Comparison of ENCODE assay signal across 25 mouse cellular contexts in genomic region chr11:63975260-63975899, GRCm38 (mm10). TPM values are rescaled to one million over a fixed set of nuclear protein-coding genes. Genes with fewer than 3 reads are reported as not detected.
DNase-seq lines count a peak whose midpoint lies in the region; ATAC-seq lines count a peak whose summit lies in the region.
"Had no signal": no experiment of that assay in that cellular context is flagged by ENCODE, and none has a peak within 500 bp of the region (broad histone marks: within the 10 kb centered on the region; RNA-seq: fewer than 3 reads in every experiment).

No protein-coding gene starts in this region.

- H3K9me3 ChIP-seq in megakaryocyte, embryonic 14.5 days = no peaks in the 10 kb centered on the region
- no peaks in the 10 kb centered on the region for H3K9me3 ChIP-seq in forebrain, embryonic 11.5 days (ENCODE audit: control insufficient read depth, low read length)
- no peaks in the 10 kb centered on the region for H3K9me3 ChIP-seq in kidney, embryonic 15.5 days (replicated peaks)
- H3K9me3 ChIP-seq: embryonic facial prominence, embryonic 10.5 days; forebrain, embryonic 12.5 days; limb, embryonic 10.5 days; midbrain, embryonic 10.5 days; neural tube, embryonic 12.5 days had no signal

- peaks cover 61% of the 10 kb centered on the region for H3K4me1 ChIP-seq in megakaryocyte, embryonic 14.5 days
- no peaks in the 10 kb centered on the region for H3K4me1 ChIP-seq in forebrain, embryonic 11.5 days (replicated peaks; ENCODE audit: control insufficient read depth, insufficient read depth, low read length)
- 0 out of 2 replicates have a peak, but pooled peaks cover 9% of the 10 kb centered on the region for H3K4me1 ChIP-seq in kidney, embryonic 15.5 days
- H3K4me1 ChIP-seq: neural tube, embryonic 12.5 days had no signal

- no peaks in the 10 kb centered on the region for H3K27me3 ChIP-seq in megakaryocyte, embryonic 14.5 days (replicated peaks)
- no peaks in the 10 kb centered on the region for H3K27me3 ChIP-seq in forebrain, embryonic 11.5 days (ENCODE audit: control insufficient read depth, insufficient read depth, low read length)
- no peaks in the 10 kb centered on the region for H3K27me3 ChIP-seq in kidney, embryonic 15.5 days
- H3K27me3 ChIP-seq: CH12.LX; forebrain, embryonic 12.5 days; neural tube, embryonic 12.5 days had no signal

- peak; percentile 67 for ATAC-seq in granulocyte monocyte progenitor cell, adult 5-6 weeks (replicated peaks; ENCODE audit: poor library complexity, severe bottlenecking)
- ATAC-seq in forebrain, embryonic 11.5 days (replicated peaks; ENCODE audit: low FRiP score) = no peak
- no peak for ATAC-seq in kidney, embryonic 15.5 days (replicated peaks; ENCODE audit: low FRiP score)
- ATAC-seq: hindbrain, postnatal 0 days had no signal

- DNase-seq in thymus, postnatal 0 days (ENCODE audit: low spot score) = peak; percentile 11
- DNase-seq in thymus, adult 18-20 months = no peak
- no peak for DNase-seq in forebrain, embryonic 11.5 days (ENCODE audit: low spot score)
- no peak for DNase-seq in right cerebral cortex, postnatal 36 days (ENCODE audit: low spot score in 2 of 2)
- DNase-seq: cerebellum, adult 2 months; cerebellum, postnatal 36 days; heart, adult 18-20 months; heart, postnatal 36 days; kidney, adult 18-20 months; kidney, postnatal 14 days; lung, postnatal 10 days; thymus, postnatal 14 days had no signal

- no peak overlapping the region for H3K4me2 ChIP-seq in forebrain, embryonic 11.5 days (ENCODE audit: low read depth, low read length, severe bottlenecking)
- H3K4me2 ChIP-seq in kidney, embryonic 15.5 days = no peak overlapping the region
- H3K4me2 ChIP-seq: forebrain, embryonic 12.5 days; neural tube, embryonic 12.5 days had no signal

- peak overlapping the region; percentile 5 for H3K4me3 ChIP-seq in megakaryocyte, embryonic 14.5 days (replicated peaks)
- no peak overlapping the region for H3K4me3 ChIP-seq in forebrain, embryonic 11.5 days (ENCODE audit: low read depth, low read length)
- H3K4me3 ChIP-seq in kidney, embryonic 15.5 days (replicated peaks) = no peak overlapping the region
- H3K4me3 ChIP-seq: embryonic facial prominence, embryonic 10.5 days; forebrain, embryonic 12.5 days; limb, embryonic 10.5 days; midbrain, embryonic 10.5 days; neural tube, embryonic 12.5 days had no signal

- H3K9ac ChIP-seq in forebrain, embryonic 11.5 days (ENCODE audit: low read length) = no peak overlapping the region
- no peak overlapping the region for H3K9ac ChIP-seq in kidney, embryonic 15.5 days
- H3K9ac ChIP-seq: forebrain, embryonic 12.5 days; liver, embryonic 14.5 days; neural tube, embryonic 12.5 days had no signal

- no peak overlapping the region for H3K27ac ChIP-seq in forebrain, embryonic 11.5 days (ENCODE audit: low read depth, low read length)
- H3K27ac ChIP-seq in kidney, embryonic 15.5 days = no peak overlapping the region
- H3K27ac ChIP-seq: embryonic facial prominence, embryonic 10.5 days; forebrain, embryonic 12.5 days; hindbrain, postnatal 0 days; limb, embryonic 10.5 days; liver, embryonic 14.5 days; neural tube, embryonic 12.5 days; stomach, postnatal 0 days had no signal

- peaks cover 43% of the 10 kb centered on the region for H3K36me3 ChIP-seq in megakaryocyte, embryonic 14.5 days (replicated peaks; ENCODE audit: low read length)
- no peaks in the 10 kb centered on the region; the same call in 1 of the 2 replicates for H3K36me3 ChIP-seq in forebrain, embryonic 11.5 days (ENCODE audit: control insufficient read depth, insufficient read depth, low read length)
- 0 out of 2 replicates have a peak, but pooled peaks cover 3% of the 10 kb centered on the region for H3K36me3 ChIP-seq in kidney, embryonic 15.5 days
- H3K36me3 ChIP-seq: neural tube, embryonic 12.5 days had no signal

- WGBS in forebrain, embryonic 11.5 days = 84% methylated on average over 13 of the region's 13 CpGs
- WGBS in kidney, embryonic 15.5 days = 72% methylated on average over 13 of the region's 13 CpGs

RNA-seq across cellular contexts. Expression of gene Hs3st3b1, which starts 53.3 kb away (rescaled TPM):
- 2.0 and 2.2 TPM in 2 replicates for polyA plus RNA-seq in thymus, postnatal 0 days (2015; fragmentation: Nextera tagmentation; extraction: Ambion mirVana)
- 0.52 TPM in 1 of 2 replicates, not detected in the other for total RNA-seq in granulocyte monocyte progenitor cell, adult 5-6 weeks (2014; fragmentation: Nextera tagmentation)
- total RNA-seq in granulocyte monocyte progenitor cell, adult 5-6 weeks (2017) = 0.36 and 0.52 TPM in 2 replicates
- polyA plus RNA-seq in megakaryocyte, embryonic 14.5 days (2012; ENCODE audit: insufficient read depth, low replicate concordance) = 0.32 TPM in 1 of 2 replicates, not detected in the other
- polyA plus RNA-seq in forebrain, embryonic 11.5 days (2014; fragmentation: Nextera tagmentation; extraction: Ambion mirVana) = 6.4 and 7.0 TPM in 2 replicates
- 33.2 and 34.6 TPM in 2 replicates for polyA plus RNA-seq in kidney, embryonic 15.5 days (2015; fragmentation: Nextera tagmentation; extraction: Ambion mirVana)
- total RNA-seq: MEL had no signal
